Mouse (Mus musculus) heart, adult 2 months (tissue): ENCODE data around the gene Zfp933. TPM values are rescaled to one million over a fixed set of nuclear protein-coding genes. Genes with fewer than 3 reads are reported as not detected.
A peak's percentile ranks its signal among the peaks of the same experiment; 100 is the strongest.
"Not testable (repeated sequence)": the region's sequence is repeated elsewhere in the genome, so short reads cannot be mapped to it uniquely, and the experiment has no call there.

Source experiments
- DNase-seq, 2 experiments: peaks; one replicate each; pipeline ENCODE4 v3.0.0; 2021
- H3K27ac ChIP-seq: fragments of 200-600 bp; 2 replicates; pipeline ENCODE4 v1.8.1; 2022
- H3K27me3 ChIP-seq: fragments of 200-500 bp; 2 replicates; pipeline ENCODE4 v1.6.1; 2012; ENCODE audit warnings: mild to moderate bottlenecking, low read length, inconsistent platforms, mixed read lengths; ENCODE audit not compliant: control insufficient read depth, insufficient read depth
- H3K36me3 ChIP-seq: fragments of 200-500 bp; 2 replicates; pipeline ENCODE4 v1.6.1; 2012; ENCODE audit warnings: low read length, inconsistent platforms; ENCODE audit not compliant: control insufficient read depth, insufficient read depth
- H3K4me1 ChIP-seq: fragments of 200-500 bp; 2 replicates; pipeline ENCODE4 v1.6.1; 2011; ENCODE audit warnings: low read length; ENCODE audit not compliant: control insufficient read depth, insufficient read depth
- H3K4me3 ChIP-seq: fragments of 200-600 bp; 2 replicates; pipeline ENCODE4 v1.8.1; 2022
- H3K79me2 ChIP-seq: fragments of 200-500 bp; replicated peaks from 2 replicates; pipeline ENCODE4 v1.6.1; 2012; ENCODE audit warnings: mild to moderate bottlenecking, inconsistent platforms, low read length, moderate library complexity, mixed read lengths; ENCODE audit not compliant: control insufficient read depth, insufficient read depth
- H3K9ac ChIP-seq: fragments of 200-500 bp; 2 replicates; pipeline ENCODE4 v1.6.1; 2012; ENCODE audit warnings: low read depth, mild to moderate bottlenecking, control low read depth, inconsistent platforms, low read length, mixed read lengths
- CTCF ChIP-seq: fragments of 200-600 bp; IDR thresholded peaks from 2 replicates; pipeline ENCODE4 v1.8.1; 2022; ENCODE audit warnings: antibody characterized with exemption, mild to moderate bottlenecking, moderate library complexity
- EP300 ChIP-seq: fragments of 200-500 bp; IDR thresholded peaks from 2 replicates; pipeline ENCODE4 v1.6.1; 2011; ENCODE audit warnings: low read depth, low read length, control low read depth; ENCODE audit not compliant: insufficient read depth
- POLR2A ChIP-seq: fragments of 200-500 bp; IDR thresholded peaks from 2 replicates; pipeline ENCODE4 v1.6.1; 2011; ENCODE audit warnings: mild to moderate bottlenecking, low read depth, low read length, control low read depth; ENCODE audit not compliant: insufficient read depth
- WGBS: fragments of 180-500 bp; shearing (Covaris S2); methylation state at CpG from one replicate; pipeline ENCODE4 v1.1.7; 2018; 5-methylcytosine and 5-hydroxymethylcytosine counted together
- intact Hi-C: fragments of 180-260 bp; cut with DNase I; formaldehyde crosslinking; loops from one replicate; pipeline ENCODE4 v1.15.1; 2025
- polyA plus RNA-seq: library from polyadenylated mRNA; depleted of rRNA; stranded (reverse); fragments of >200 nt; gene quantifications from 2 replicates; pipeline ENCODE4 v1.2.3, GENCODE M21; 2012
- total RNA-seq, 2 experiments: library from RNA; stranded (reverse); gene quantifications; 2 replicates each; pipeline ENCODE4 v1.2.3; 2021

Gene Zfp933
- total and polyA plus RNA-seq, 3 experiments: 1.3 to 11.2 (median 10.3) TPM

DNA sequence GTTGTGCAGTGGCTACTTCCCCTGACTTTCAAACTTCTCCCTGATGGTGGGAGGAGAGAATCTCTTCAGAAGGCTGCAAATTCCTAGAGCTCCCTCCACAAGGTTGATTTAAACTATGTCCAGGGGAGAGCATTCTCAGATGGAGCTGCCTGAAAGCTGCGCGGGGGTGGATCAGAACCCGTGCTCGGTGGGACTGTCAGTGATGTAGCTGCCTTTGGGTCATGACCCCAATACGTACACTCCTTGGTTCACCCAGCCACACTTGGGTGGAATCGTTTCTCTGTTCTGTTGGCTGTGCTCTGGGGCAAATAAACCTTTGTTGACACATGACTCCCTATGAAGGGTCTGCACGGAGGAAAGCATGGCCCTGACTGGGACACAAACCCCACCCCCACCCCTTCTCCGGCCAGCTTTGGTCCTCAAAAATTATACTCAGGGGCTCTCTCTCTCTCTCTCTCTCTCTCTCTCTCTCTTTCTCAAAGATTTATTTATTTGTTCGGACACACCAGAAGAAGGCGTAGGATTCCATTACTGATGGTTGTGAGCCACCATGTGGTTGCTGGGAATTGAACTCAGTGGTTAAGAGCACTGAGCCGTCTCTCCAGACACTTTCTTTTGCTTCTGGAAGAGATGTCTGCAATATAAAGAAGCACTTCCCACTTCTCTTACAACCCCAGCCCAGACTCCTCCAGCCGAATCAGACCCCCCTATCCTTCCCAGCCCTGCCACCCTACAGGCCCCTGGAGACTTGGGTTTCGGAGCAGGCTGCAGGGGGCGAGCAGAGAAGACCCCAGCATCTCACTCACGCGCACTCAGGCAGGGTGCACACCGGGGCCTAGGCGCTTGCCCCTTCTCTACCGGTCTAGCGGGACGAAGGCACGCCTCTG lies 19.6 kb upstream of the Zfp933 start:
- DNase-seq: no peak
- 3% methylated on average over 22 of the region's 22 CpGs for WGBS
- peak overlapping the region; percentile 80 for H3K4me3 ChIP-seq
- peaks cover 11% of the 10 kb centered on the region for H3K4me1 ChIP-seq
- H3K27me3 ChIP-seq: no peaks in the 10 kb centered on the region
- H3K36me3 ChIP-seq: peaks cover 3% of the 10 kb centered on the region; the same call in 1 of the 2 replicates
- H3K79me2 ChIP-seq: 0 out of 2 replicates have a peak, but pooled peaks cover 4% of the 10 kb centered on the region
- peak overlapping the region; percentile 51 for H3K27ac ChIP-seq
- TF ChIP-seq CTCF (no peak), POLR2A (no peak), EP300 (no peak)
- peak overlapping the region; percentile 80 for H3K9ac ChIP-seq
- intact Hi-C loops: loop anchor here (2.0 to 5.0 kb wide), 3 partner anchors 19 to 69 kb away; partner anchors contain the start of genes Mfn2, Plod1 and Zfp933

GRCm38 (mm10) chr4:147866793-147867192 lies 18.6 kb upstream of the Zfp933 start:
- H3K27ac ChIP-seq, H3K4me3 ChIP-seq, H3K36me3 ChIP-seq, H3K79me2 ChIP-seq, H3K4me1 ChIP-seq, H3K27me3 ChIP-seq, H3K9ac ChIP-seq, DNase-seq: not testable (repeated sequence)
- 25% methylated on average over 3 of the region's 3 CpGs for WGBS
- intact Hi-C loops: loop anchor here (2.0 to 5.0 kb wide), 3 partner anchors 18 to 71 kb away; partner anchors contain the start of genes Mfn2, Plod1 and Zfp933

- Histone ChIP-seq H3K4me3 (no peak overlapping the region), H3K27me3 (no peaks in the 10 kb centered on the region), H3K4me1 (peaks cover 8% of the 10 kb centered on the region), H3K9ac (no peak overlapping the region), H3K36me3 (peaks cover 3% of the 10 kb centered on the region; the same call in 1 of the 2 replicates), H3K27ac (no peak overlapping the region), H3K79me2 (no peaks in the 10 kb centered on the region)
- DNase-seq: no peak
- TF ChIP-seq POLR2A (no peak), EP300 (no peak), CTCF (no peak)
- intact Hi-C loops: loop anchor here (2.0 to 5.0 kb wide), 3 partner anchors 17 to 71 kb away; partner anchors contain the start of genes Mfn2, Plod1 and Zfp933
- 97% methylated on average over 9 of the region's 9 CpGs for WGBS
Measured at GRCm38 (mm10) chr4:147866056-147866455, 17.9 kb upstream of the Zfp933 start.

DNA sequence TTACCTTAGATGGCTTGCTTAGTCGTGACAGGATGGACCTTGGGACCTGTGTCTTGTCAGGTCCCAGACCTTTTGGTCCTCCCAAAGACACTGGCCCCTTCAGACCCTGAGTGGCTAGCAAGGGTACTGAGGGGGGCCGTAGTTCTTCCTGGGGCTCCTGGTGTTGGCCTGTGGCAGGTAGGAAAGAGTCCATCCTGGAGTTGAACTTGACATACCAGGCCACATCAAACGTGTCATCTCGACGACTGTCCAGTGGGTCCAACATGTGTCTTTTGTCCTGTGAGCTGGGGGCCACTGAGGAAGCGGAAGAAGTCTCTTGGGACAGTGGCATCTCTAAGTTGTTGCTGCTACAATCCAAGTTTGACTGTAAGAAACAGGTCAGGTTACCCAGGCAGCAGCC lies 17.5 kb upstream of the Zfp933 start:
- DNase-seq: no peak
- Histone ChIP-seq H3K9ac (no peak overlapping the region), H3K36me3 (peaks cover 3% of the 10 kb centered on the region; the same call in 1 of the 2 replicates), H3K4me1 (peaks cover 8% of the 10 kb centered on the region), H3K79me2 (no peaks in the 10 kb centered on the region), H3K27ac (no peak overlapping the region), H3K27me3 (no peaks in the 10 kb centered on the region), H3K4me3 (no peak overlapping the region)
- 89% methylated on average over 6 of the region's 6 CpGs for WGBS
- TF ChIP-seq POLR2A (no peak), CTCF (no peak), EP300 (no peak)
- intact Hi-C loops: loop anchor here (2.0 to 5.0 kb wide), 3 partner anchors 17 to 72 kb away; partner anchors contain the start of genes Mfn2, Plod1 and Zfp933

GRCm38 (mm10) chr4:147862051-147862450 lies 13.9 kb upstream of the Zfp933 start:
- H3K4me1 ChIP-seq: no peaks in the 10 kb centered on the region
- TF ChIP-seq EP300: no peak
- no peak for TF ChIP-seq CTCF
- no peak for TF ChIP-seq POLR2A
- H3K36me3 ChIP-seq: no peaks in the 10 kb centered on the region
- H3K27me3 ChIP-seq: no peaks in the 10 kb centered on the region
- no peak overlapping the region for H3K9ac ChIP-seq
- intact Hi-C loops: no loop called here
- 86% methylated on average over 3 of the region's 3 CpGs for WGBS
- no peaks in the 10 kb centered on the region for H3K79me2 ChIP-seq
- no peak for DNase-seq
- no peak overlapping the region for H3K27ac ChIP-seq
- H3K4me3 ChIP-seq: no peak overlapping the region

- DNase-seq: no peak
- no peak overlapping the region for H3K4me3 ChIP-seq
- no peaks in the 10 kb centered on the region; the same call in 1 of the 2 replicates for H3K79me2 ChIP-seq
- H3K27ac ChIP-seq: no peak overlapping the region
- intact Hi-C loops: no loop called here
- TF ChIP-seq POLR2A: no peak
- no peak for TF ChIP-seq EP300
- no peak for TF ChIP-seq CTCF
- 60% methylated on average over 2 of the region's 2 CpGs for WGBS
- peaks cover 4% of the 10 kb centered on the region for H3K4me1 ChIP-seq
- H3K36me3 ChIP-seq: no peaks in the 10 kb centered on the region; the same call in 1 of the 2 replicates
- no peak overlapping the region for H3K9ac ChIP-seq
- H3K27me3 ChIP-seq: no peaks in the 10 kb centered on the region
Measured at GRCm38 (mm10) chr4:147850776-147851175, 2.6 kb upstream of the Zfp933 start.
